Mouse (Mus musculus) hindbrain, embryonic 15.5 days (tissue): ENCODE data around the gene Gbp2. TPM values are rescaled to one million over a fixed set of nuclear protein-coding genes. Genes with fewer than 3 reads are reported as not detected.

Experiments
- ATAC-seq: fragments of 200-750 bp; cut with Nextera tagmentation; 2 replicates; pipeline ENCODE4 v1.8.0; 2017; ENCODE audit warnings: low read depth, moderate number of reproducible peaks, moderate TSS enrichment; ENCODE audit not compliant: low FRiP score
- H3K27ac ChIP-seq: fragments of 300-500 bp; sonication (generic); replicated peaks from 2 replicates; pipeline ENCODE4 v1.5.1; 2015; ENCODE audit warnings: mild to moderate bottlenecking, inconsistent platforms
- H3K27me3 ChIP-seq: fragments of 300-500 bp; sonication (generic); 2 replicates; pipeline ENCODE4 v1.6.1; 2015; ENCODE audit warnings: control low read depth, inconsistent platforms
- H3K36me3 ChIP-seq: fragments of 300-500 bp; sonication (generic); 2 replicates; pipeline ENCODE4 v1.6.1; 2015; ENCODE audit warnings: control low read depth, inconsistent platforms
- H3K4me1 ChIP-seq: fragments of 300-500 bp; sonication (generic); replicated peaks from 2 replicates; pipeline ENCODE4 v1.6.1; 2015; ENCODE audit warnings: control low read depth, inconsistent platforms
- H3K4me2 ChIP-seq: fragments of 300-500 bp; sonication (generic); 2 replicates; pipeline ENCODE4 v1.6.1; 2015; ENCODE audit warnings: moderate library complexity, mild to moderate bottlenecking, inconsistent platforms
- H3K4me3 ChIP-seq: fragments of 300-500 bp; sonication (generic); 2 replicates; pipeline ENCODE4 v1.5.1; 2015; ENCODE audit warnings: mild to moderate bottlenecking, inconsistent platforms
- H3K9ac ChIP-seq: fragments of 300-500 bp; sonication (generic); 2 replicates; pipeline ENCODE4 v1.6.1; 2015; ENCODE audit warnings: inconsistent platforms
- H3K9me3 ChIP-seq: fragments of 300-500 bp; sonication (generic); 2 replicates; pipeline ENCODE4 v1.6.1; 2016; ENCODE audit warnings: control low read depth, inconsistent platforms
- WGBS: fragments of 180-500 bp; shearing (Covaris S2); methylation state at CpG from one replicate; pipeline ENCODE4 v1.1.7; 2015; 5-methylcytosine and 5-hydroxymethylcytosine counted together
- polyA plus RNA-seq: library from polyadenylated mRNA; unstranded; fragments of >200 nt; fragmentation: Nextera tagmentation; extraction: Ambion mirVana; gene quantifications from 2 replicates; pipeline ENCODE4 v1.2.1, GENCODE M21; 2015

Gene Gbp2
- 0.64 and 1.8 TPM in 2 replicates for polyA plus RNA-seq

- Histone ChIP-seq H3K4me2 (peak within 1 kb of the TSS; percentile 30; the same call in 1 of the 2 replicates), H3K27ac (no peak within 1 kb of the TSS)
- 76% methylated on average over 4 of the region's 4 CpGs for WGBS
These were observed at the start of gene Gbp2 for GRCm38 (mm10) chr3:142620111-142620955. Gene Gbp2, plus strand, starts transcription at chr3:142620602.

GRCm38 (mm10) chr3:142570738-142571137 lies 49.7 kb upstream of the Gbp2 start:
- no peaks in the 10 kb centered on the region for H3K27me3 ChIP-seq
- no peak overlapping the region for H3K9ac ChIP-seq
- WGBS: 85% methylated on average over 4 of the region's 4 CpGs
- H3K4me1 ChIP-seq: no peaks in the 10 kb centered on the region
- no peak for ATAC-seq
- no peaks in the 10 kb centered on the region for H3K9me3 ChIP-seq
- H3K4me3 ChIP-seq: no peak overlapping the region
- no peaks in the 10 kb centered on the region for H3K36me3 ChIP-seq
- no peak overlapping the region for H3K4me2 ChIP-seq
- H3K27ac ChIP-seq: no peak overlapping the region

More at GRCm38 (mm10) chr3:142620111-142620955, at the start of gene Gbp2:
- Histone ChIP-seq H3K9me3 (no peaks in the 10 kb centered on the region), H3K4me3 (no peak within 1 kb of the TSS), H3K27me3 (no peaks in the 10 kb centered on the region), H3K9ac (no peak within 1 kb of the TSS), H3K36me3 (no peaks in the 10 kb centered on the region), H3K4me1 (no peaks in the 10 kb centered on the region)
- no peak for ATAC-seq

DNA sequence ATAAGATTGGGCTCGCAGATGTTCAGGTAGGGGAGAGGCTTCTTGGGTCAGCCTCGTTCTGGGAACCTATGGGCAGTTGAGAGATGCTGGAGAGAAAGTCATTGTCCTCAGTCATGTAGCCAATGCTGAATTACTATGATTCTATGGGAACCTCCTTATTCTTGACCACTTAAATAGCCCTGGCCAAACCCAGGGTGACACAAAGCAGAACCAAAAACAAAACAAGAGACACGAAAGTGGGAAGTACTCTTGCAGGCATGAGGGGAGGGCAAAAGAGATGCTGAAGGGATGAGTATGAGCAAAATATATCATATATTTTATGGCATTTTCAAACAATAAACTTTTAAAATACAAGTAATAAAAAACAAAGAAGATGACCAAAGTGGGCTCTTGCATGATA lies 43.3 kb upstream of the Gbp2 start:
- no peaks in the 10 kb centered on the region for H3K27me3 ChIP-seq
- H3K9me3 ChIP-seq: no peaks in the 10 kb centered on the region
- H3K4me3 ChIP-seq: no peak overlapping the region
- 83% methylated on average over 3 of the region's 3 CpGs for WGBS
- no peak overlapping the region for H3K4me2 ChIP-seq
- H3K4me1 ChIP-seq: no peaks in the 10 kb centered on the region
- no peak overlapping the region for H3K9ac ChIP-seq
- no peak overlapping the region for H3K27ac ChIP-seq
- ATAC-seq: no peak
- no peaks in the 10 kb centered on the region for H3K36me3 ChIP-seq

DNA sequence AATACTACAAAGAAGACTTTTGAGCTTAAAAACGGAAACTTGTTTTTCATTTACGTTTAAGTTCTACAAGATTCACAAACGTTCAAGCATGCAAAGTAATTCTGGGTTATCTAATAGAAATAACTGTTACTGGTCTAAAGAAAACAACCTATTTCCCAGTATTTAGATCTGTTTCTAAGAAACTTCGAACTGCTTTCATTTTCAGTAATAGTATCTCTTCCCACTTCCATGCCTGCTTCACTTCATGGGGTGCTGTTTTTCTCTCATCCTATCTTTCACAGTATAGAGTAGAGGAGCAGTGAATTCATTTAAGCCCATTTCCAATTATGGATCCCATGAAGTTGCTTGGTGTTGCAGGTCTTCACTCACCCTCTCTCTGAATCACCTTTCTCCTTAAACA lies 42.1 kb upstream of the Gbp2 start:
- Histone ChIP-seq H3K4me1 (no peaks in the 10 kb centered on the region), H3K9ac (no peak overlapping the region), H3K9me3 (no peaks in the 10 kb centered on the region), H3K27ac (no peak overlapping the region), H3K4me2 (no peak overlapping the region), H3K4me3 (no peak overlapping the region), H3K27me3 (no peaks in the 10 kb centered on the region), H3K36me3 (no peaks in the 10 kb centered on the region)
- ATAC-seq: no peak
- WGBS: 89% methylated on average over 4 of the region's 4 CpGs

DNA sequence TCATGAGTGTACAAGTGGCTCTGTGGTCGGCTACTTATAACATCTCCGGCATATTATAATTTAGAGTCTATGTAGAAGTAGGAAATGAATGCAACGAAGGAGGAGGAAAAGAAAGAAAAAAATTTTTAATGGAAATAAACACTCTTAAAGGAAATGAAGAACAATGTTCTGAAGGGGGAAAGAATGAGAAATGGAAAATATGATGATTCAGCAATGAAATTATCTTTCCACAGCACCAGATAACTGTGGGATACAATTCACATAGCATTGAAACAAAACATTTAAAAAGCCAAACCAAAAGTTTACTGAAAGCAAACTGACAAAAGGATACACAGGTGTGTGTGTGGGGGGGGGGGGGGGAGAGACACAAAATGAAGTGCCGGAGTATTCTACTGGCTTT lies 37.3 kb upstream of the Gbp2 start:
- H3K36me3 ChIP-seq: no peaks in the 10 kb centered on the region
- no peaks in the 10 kb centered on the region for H3K27me3 ChIP-seq
- 90% methylated on average over 4 of the region's 4 CpGs for WGBS
- no peaks in the 10 kb centered on the region for H3K4me1 ChIP-seq
- no peak overlapping the region for H3K4me3 ChIP-seq
- H3K4me2 ChIP-seq: no peak overlapping the region
- H3K9me3 ChIP-seq: no peaks in the 10 kb centered on the region
- H3K9ac ChIP-seq: no peak overlapping the region
- no peak for ATAC-seq
- H3K27ac ChIP-seq: no peak overlapping the region

GRCm38 (mm10) chr3:142587386-142587785 lies 33.0 kb upstream of the Gbp2 start:
- Histone ChIP-seq H3K4me2 (no peak overlapping the region), H3K9ac (no peak overlapping the region), H3K27ac (no peak overlapping the region), H3K4me3 (no peak overlapping the region), H3K9me3 (no peaks in the 10 kb centered on the region), H3K36me3 (no peaks in the 10 kb centered on the region), H3K4me1 (no peaks in the 10 kb centered on the region), H3K27me3 (no peaks in the 10 kb centered on the region)
- no peak for ATAC-seq

GRCm38 (mm10) chr3:142588888-142589287 lies 31.5 kb upstream of the Gbp2 start:
- no peaks in the 10 kb centered on the region for H3K27me3 ChIP-seq
- no peak for ATAC-seq

GRCm38 (mm10) chr3:142590431-142591067 lies 29.9 kb upstream of the Gbp2 start:
- Histone ChIP-seq H3K36me3 (no peaks in the 10 kb centered on the region), H3K9me3 (no peaks in the 10 kb centered on the region), H3K27ac (no peak overlapping the region), H3K4me3 (no peak overlapping the region), H3K9ac (no peak overlapping the region), H3K4me2 (no peak overlapping the region), H3K27me3 (no peaks in the 10 kb centered on the region), H3K4me1 (no peaks in the 10 kb centered on the region)
- WGBS: 81% methylated on average over 4 of the region's 4 CpGs
- ATAC-seq: no peak

More at GRCm38 (mm10) chr3:142588888-142589287, 31.5 kb upstream of the Gbp2 start:
- Histone ChIP-seq H3K9ac (no peak overlapping the region), H3K9me3 (no peaks in the 10 kb centered on the region), H3K36me3 (no peaks in the 10 kb centered on the region), H3K4me2 (no peak overlapping the region), H3K4me3 (no peak overlapping the region), H3K27ac (no peak overlapping the region), H3K4me1 (no peaks in the 10 kb centered on the region)
- WGBS: 68% methylated on average over 2 of the region's 2 CpGs

DNA sequence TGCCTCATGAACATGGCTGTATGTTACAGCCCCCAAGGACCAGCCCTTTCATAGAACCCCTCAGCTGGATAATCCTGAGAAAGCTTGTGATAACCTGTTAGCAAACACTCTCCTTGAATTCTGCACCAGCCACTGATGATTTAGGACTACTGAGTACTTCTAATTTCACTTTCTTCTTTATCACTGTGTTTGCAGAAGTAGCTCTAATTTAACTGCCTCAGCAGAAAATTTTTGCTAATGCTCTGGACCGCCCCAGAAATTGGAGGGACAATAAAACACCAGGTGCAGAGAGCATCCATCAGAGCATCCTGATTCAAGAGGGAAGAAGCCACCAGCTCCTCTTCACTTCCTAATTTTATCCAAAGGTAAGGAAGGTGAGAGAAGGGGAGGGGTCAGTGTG lies 25.9 kb upstream of the Gbp2 start, which contains the start of gene Gbp2b:
Gbp2b (plus strand) TSS at position 301 of the 400 bp plus-strand sequence.
- no peaks in the 10 kb centered on the region for H3K9me3 ChIP-seq
- 81% methylated on average over 1 of the region's 1 CpGs for WGBS
- H3K9ac ChIP-seq: no peak within 1 kb of the TSS
- no peak within 1 kb of the TSS for H3K4me2 ChIP-seq
- H3K36me3 ChIP-seq: no peaks in the 10 kb centered on the region
- no peaks in the 10 kb centered on the region for H3K27me3 ChIP-seq
- no peak for ATAC-seq
- H3K4me3 ChIP-seq: no peak within 1 kb of the TSS
- H3K27ac ChIP-seq: no peak within 1 kb of the TSS
- H3K4me1 ChIP-seq: no peaks in the 10 kb centered on the region

GRCm38 (mm10) chr3:142597923-142598322 lies 22.5 kb upstream of the Gbp2 start:
- Histone ChIP-seq H3K9me3 (no peaks in the 10 kb centered on the region), H3K9ac (no peak overlapping the region), H3K4me1 (no peaks in the 10 kb centered on the region), H3K4me2 (no peak overlapping the region), H3K27me3 (no peaks in the 10 kb centered on the region), H3K27ac (no peak overlapping the region), H3K4me3 (no peak overlapping the region), H3K36me3 (no peaks in the 10 kb centered on the region)
- WGBS: 83% methylated on average over 3 of the region's 3 CpGs
- no peak for ATAC-seq

GRCm38 (mm10) chr3:142601675-142602074 lies 18.7 kb upstream of the Gbp2 start:
- no peak overlapping the region for H3K4me2 ChIP-seq
- no peak overlapping the region for H3K27ac ChIP-seq
- H3K36me3 ChIP-seq: no peaks in the 10 kb centered on the region
- H3K9ac ChIP-seq: no peak overlapping the region
- no peak for ATAC-seq
- H3K4me1 ChIP-seq: no peaks in the 10 kb centered on the region
- no peak overlapping the region for H3K4me3 ChIP-seq
- no peaks in the 10 kb centered on the region for H3K27me3 ChIP-seq
- H3K9me3 ChIP-seq: no peaks in the 10 kb centered on the region

DNA sequence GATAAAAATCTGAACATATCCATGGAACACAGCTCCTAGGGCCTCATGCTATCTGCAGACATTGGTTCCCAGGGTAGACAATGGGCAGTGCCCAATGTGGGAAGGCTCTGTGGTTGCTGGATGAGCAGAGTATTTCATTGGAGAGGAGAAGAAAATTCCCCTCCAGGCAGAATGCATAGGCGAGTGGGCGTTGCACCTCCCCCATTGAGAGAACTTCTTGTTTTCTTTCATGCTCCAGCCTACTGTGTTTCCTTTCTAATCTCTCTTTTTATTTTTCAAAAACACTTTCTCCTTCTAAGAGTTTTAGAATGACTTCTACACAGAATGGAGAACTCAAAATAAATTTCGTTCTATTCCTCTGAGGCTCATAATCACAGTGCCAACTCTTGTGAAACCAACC lies 1.7 kb upstream of the Gbp2 start:
- Histone ChIP-seq H3K9ac (no peak overlapping the region), H3K4me3 (no peak overlapping the region), H3K4me1 (no peaks in the 10 kb centered on the region), H3K27me3 (no peaks in the 10 kb centered on the region), H3K27ac (no peak overlapping the region), H3K36me3 (no peaks in the 10 kb centered on the region), H3K4me2 (no peak overlapping the region), H3K9me3 (no peaks in the 10 kb centered on the region)
- 80% methylated on average over 3 of the region's 3 CpGs for WGBS
- no peak for ATAC-seq
